11 mouse cellular contexts compared by ENCODE assay signal in the genomic region with DNA sequence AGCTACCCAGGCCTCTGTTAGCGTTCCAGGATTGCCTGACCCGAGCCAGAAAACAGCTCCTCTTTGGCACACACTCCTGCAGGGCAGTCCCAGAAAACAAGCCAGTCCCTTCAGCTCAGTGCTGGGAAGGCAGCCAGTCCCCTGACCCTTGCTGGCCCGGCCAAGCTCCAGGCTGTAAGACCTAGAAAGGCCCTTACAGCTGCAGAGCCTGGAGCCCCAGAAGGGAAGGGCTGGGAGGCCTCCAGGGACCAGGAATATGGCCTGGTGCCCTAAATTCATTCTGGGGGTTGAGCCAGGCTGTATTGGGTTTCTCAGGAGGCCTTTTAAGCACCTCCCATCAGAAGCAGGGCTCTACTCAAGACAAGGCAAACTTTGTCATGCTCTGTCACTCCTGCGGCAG. TPM values are rescaled to one million over a fixed set of nuclear protein-coding genes. Genes with fewer than 3 reads are reported as not detected.
DNase-seq lines count a peak whose midpoint lies in the region; ATAC-seq and TF ChIP-seq lines count a peak whose summit lies in the region.
"Had no signal": no experiment of that assay in that cellular context is flagged by ENCODE, and none has a peak within 500 bp of the region (broad histone marks: within the 10 kb centered on the region; RNA-seq: fewer than 3 reads in every experiment).

No protein-coding gene starts in this region.

- TF ChIP-seq POLR2A in liver, adult 2 months (IDR thresholded peaks at IDR 0.05; ENCODE audit: extremely low read depth, insufficient read depth, low read length) = no peak

- H3K9me3 ChIP-seq in embryonic facial prominence, embryonic 14.5 days (ENCODE audit: control insufficient read depth, low read length) = no peaks in the 10 kb centered on the region
- H3K9me3 ChIP-seq in heart, embryonic 15.5 days (replicated peaks) = no peaks in the 10 kb centered on the region
- H3K9me3 ChIP-seq in lung, embryonic 14.5 days (ENCODE audit: low read depth, low read length) = no peaks in the 10 kb centered on the region

- DNase-seq in liver, adult 2 months (ENCODE audit: extremely low read depth, low read depth, low spot score) = peak; percentile 52
- DNase-seq in liver = no peak
- DNase-seq in embryonic facial prominence, embryonic 14.5 days (ENCODE audit: low spot score) = peak; percentile 81
- DNase-seq in kidney, postnatal 14 days = peak; percentile 88
- DNase-seq in lung, embryonic 14.5 days = peak; percentile 89
- peak; percentile 96 for DNase-seq in skeletal muscle tissue, adult 2 months (ENCODE audit: low read depth, low spot score)

- no peaks in the 10 kb centered on the region for H3K27me3 ChIP-seq in liver, adult 2 months (ENCODE audit: control insufficient read depth, insufficient read depth, low read length)
- H3K27me3 ChIP-seq in embryonic facial prominence, embryonic 14.5 days (replicated peaks; ENCODE audit: control insufficient read depth, insufficient read depth, low read length) = no peaks in the 10 kb centered on the region
- H3K27me3 ChIP-seq in heart, embryonic 15.5 days = peaks cover 9% of the 10 kb centered on the region; the same call in 1 of the 2 replicates
- no peaks in the 10 kb centered on the region for H3K27me3 ChIP-seq in lung, embryonic 14.5 days (ENCODE audit: insufficient read depth, low read length)
- H3K27me3 ChIP-seq: CH12.LX had no signal

- H3K27ac ChIP-seq in liver, adult 2 months (replicated peaks; ENCODE audit: insufficient read depth, low read depth, low read length) = no peak overlapping the region
- H3K27ac ChIP-seq in embryonic facial prominence, embryonic 14.5 days (replicated peaks; ENCODE audit: low read depth, low read length) = peak overlapping the region; percentile 44; the same call in 1 of the 2 replicates
- peak overlapping the region; percentile 62 for H3K27ac ChIP-seq in heart, embryonic 15.5 days
- H3K27ac ChIP-seq in lung, embryonic 14.5 days (ENCODE audit: low read depth) = peak overlapping the region; percentile 7; the same call in 1 of the 2 replicates

- no peaks in the 10 kb centered on the region for H3K4me1 ChIP-seq in liver, adult 2 months (ENCODE audit: control insufficient read depth, insufficient read depth, low read length)
- H3K4me1 ChIP-seq in embryonic facial prominence, embryonic 14.5 days (ENCODE audit: control insufficient read depth, insufficient read depth, low read length) = peaks cover 26% of the 10 kb centered on the region
- peaks cover 38% of the 10 kb centered on the region for H3K4me1 ChIP-seq in heart, embryonic 15.5 days (replicated peaks)
- peaks cover 12% of the 10 kb centered on the region for H3K4me1 ChIP-seq in lung, embryonic 14.5 days (ENCODE audit: insufficient read depth)

- TF ChIP-seq CTCF in liver, adult 2 months (IDR thresholded peaks at IDR 0.05; ENCODE audit: low read depth, low read length) = no peak
- no peak for TF ChIP-seq CTCF in lung, embryonic 14.5 days (IDR thresholded peaks at IDR 0.05; ENCODE audit: low read depth)

- no peaks in the 10 kb centered on the region for H3K79me2 ChIP-seq in liver, adult 2 months (ENCODE audit: control insufficient read depth, insufficient read depth, low read length)

- no peaks in the 10 kb centered on the region for H3K36me3 ChIP-seq in liver, adult 2 months (ENCODE audit: control insufficient read depth, insufficient read depth, low read length)
- H3K36me3 ChIP-seq in embryonic facial prominence, embryonic 14.5 days (ENCODE audit: control insufficient read depth, insufficient read depth, low read length) = peaks cover 78% of the 10 kb centered on the region
- no peaks in the 10 kb centered on the region for H3K36me3 ChIP-seq in heart, embryonic 15.5 days
- H3K36me3 ChIP-seq in lung, embryonic 14.5 days (ENCODE audit: insufficient read depth) = peaks cover 38% of the 10 kb centered on the region

- no peak overlapping the region for H3K4me3 ChIP-seq in liver, adult 2 months (ENCODE audit: insufficient read depth, low read depth, low read length)
- no peak overlapping the region for H3K4me3 ChIP-seq in embryonic facial prominence, embryonic 14.5 days (ENCODE audit: low read depth, low read length)
- no peak overlapping the region for H3K4me3 ChIP-seq in heart, embryonic 15.5 days
- no peak overlapping the region for H3K4me3 ChIP-seq in lung, embryonic 14.5 days (ENCODE audit: low read depth, low read length)
- H3K4me3 ChIP-seq: erythroblast, embryonic 14.5 days had no signal

- ATAC-seq in embryonic facial prominence, embryonic 14.5 days (ENCODE audit: low read depth) = peak; percentile 70
- ATAC-seq in heart, embryonic 15.5 days (replicated peaks; ENCODE audit: insufficient number of reproducible peaks, insufficient read depth, low FRiP score, low read depth) = peak; percentile 71
- ATAC-seq in lung, embryonic 14.5 days (ENCODE audit: insufficient read depth) = peak; percentile 77
- no peak for ATAC-seq in activated CD4-positive, CD25-positive, alpha-beta regulatory T cell, adult 4 months

- H3K9ac ChIP-seq in liver, adult 2 months (ENCODE audit: low read depth, low read length) = no peak overlapping the region
- 0 out of 2 replicates have a peak overlapping the region, but pooled peaks have one; percentile 1 for H3K9ac ChIP-seq in embryonic facial prominence, embryonic 14.5 days (ENCODE audit: low read depth, low read length)
- H3K9ac ChIP-seq in heart, embryonic 15.5 days = no peak overlapping the region
- no peak overlapping the region for H3K9ac ChIP-seq in lung, embryonic 14.5 days

- no peak overlapping the region for H3K4me2 ChIP-seq in embryonic facial prominence, embryonic 14.5 days (ENCODE audit: low read depth, low read length)
- no peak overlapping the region for H3K4me2 ChIP-seq in heart, embryonic 15.5 days
- H3K4me2 ChIP-seq in lung, embryonic 14.5 days = no peak overlapping the region

- WGBS in liver, adult 2 months = 47% methylated on average over 4 of the region's 4 CpGs
- 44% methylated on average over 4 of the region's 4 CpGs for WGBS in embryonic facial prominence, embryonic 14.5 days
- WGBS in heart, embryonic 15.5 days = 46% methylated on average over 4 of the region's 4 CpGs
- WGBS in lung, embryonic 14.5 days = 43% methylated on average over 4 of the region's 4 CpGs

RNA-seq across cellular contexts. Expression of a gene that starts 4.9 kb away (rescaled TPM):
- 2.5 and 2.7 TPM in 2 replicates for total RNA-seq in liver, adult 2 months (2014; rRNA removed)
- polyA plus RNA-seq in liver, adult 2 months (2012; rRNA removed) = 0.39 and 0.82 TPM in 2 replicates
- polyA plus RNA-seq in embryonic facial prominence, embryonic 14.5 days (2014; fragmentation: Nextera tagmentation; extraction: Ambion mirVana) = 10.2 and 14.1 TPM in 2 replicates
- 4.0 and 8.2 TPM in 2 replicates for polyA plus RNA-seq in heart, embryonic 15.5 days (2015; fragmentation: Nextera tagmentation; extraction: Ambion mirVana)
- 7.8 and 8.0 TPM in 2 replicates for polyA plus RNA-seq in lung, embryonic 14.5 days (2014; fragmentation: Nextera tagmentation; extraction: Ambion mirVana)
- under 1 TPM in 1 of 2 experiments, not detected in 1; 0.82 TPM for polyA plus RNA-seq in activated CD4-positive, CD25-positive, alpha-beta regulatory T cell, adult 4 months (2017; shearing (Covaris generic))
- total RNA-seq: CH12.LX had no signal

RNA-seq across cellular contexts. Expression of a gene that starts 23.1 kb away (rescaled TPM):
- 1.9 TPM in 2 replicates for total RNA-seq in liver, adult 2 months (2014; rRNA removed)
- polyA plus RNA-seq in liver, adult 2 months (2012; rRNA removed) = 4.1 and 4.4 TPM in 2 replicates
- 330 and 352 TPM in 2 replicates for polyA plus RNA-seq in embryonic facial prominence, embryonic 14.5 days (2014; fragmentation: Nextera tagmentation; extraction: Ambion mirVana)
- 112 and 153 TPM in 2 replicates for polyA plus RNA-seq in heart, embryonic 15.5 days (2015; fragmentation: Nextera tagmentation; extraction: Ambion mirVana)
- 268 and 283 TPM in 2 replicates for polyA plus RNA-seq in lung, embryonic 14.5 days (2014; fragmentation: Nextera tagmentation; extraction: Ambion mirVana)
- under 1 TPM in 1 of 2 experiments, not detected in 1; 0.19 TPM for polyA plus RNA-seq in activated CD4-positive, CD25-positive, alpha-beta regulatory T cell, adult 4 months (2017; shearing (Covaris generic))
- total RNA-seq: CH12.LX; neutrophil, adult 5-6 weeks had no signal
- polyA plus RNA-seq: erythroblast, embryonic 14.5 days had no signal

RNA-seq across cellular contexts. Expression of a gene that starts 51.0 kb away (rescaled TPM):
- total RNA-seq in liver, adult 2 months (2014; rRNA removed) = 0.27 and 0.28 TPM in 2 replicates
- not detected in 2 replicates for polyA plus RNA-seq in liver, adult 2 months (2012; rRNA removed)
- 17.6 and 17.9 TPM in 2 replicates for polyA plus RNA-seq in embryonic facial prominence, embryonic 14.5 days (2014; fragmentation: Nextera tagmentation; extraction: Ambion mirVana)
- 0.13 and 0.14 TPM in 2 replicates for polyA plus RNA-seq in heart, embryonic 15.5 days (2015; fragmentation: Nextera tagmentation; extraction: Ambion mirVana)
- 0.26 and 1.2 TPM in 2 replicates for polyA plus RNA-seq in lung, embryonic 14.5 days (2014; fragmentation: Nextera tagmentation; extraction: Ambion mirVana)
- not detected for polyA plus RNA-seq in activated CD4-positive, CD25-positive, alpha-beta regulatory T cell, adult 4 months (2017; shearing (Covaris generic))
- total RNA-seq: CH12.LX had no signal
- polyA plus RNA-seq: erythroblast, embryonic 14.5 days had no signal

Comparison
In these comparisons a context has a peak if more than half of its experiments do, and no peak if none do; other contexts are left out.
1. RNA of a gene that starts 23.1 kb away (polyA plus RNA-seq): 330 to 352 TPM in embryonic facial prominence, embryonic 14.5 days, 268 to 283 TPM in lung, embryonic 14.5 days and 112 to 153 TPM in heart, embryonic 15.5 days; 4.1 to 4.4 TPM in liver, adult 2 months and 0.19 TPM in activated CD4-positive, CD25-positive, alpha-beta regulatory T cell, adult 4 months; every median in the first group is over 10 times any median in the second.